Mouse (Mus musculus): ENCODE measurements around the gene Pard3. TPM values are rescaled to one million over a fixed set of nuclear protein-coding genes. Genes with fewer than 3 reads are reported as not detected.

The Pard3 gene
- polyA plus RNA-seq, 1 experiment: 32.0 TPM

- DNase-seq (ENCODE audit: low spot score): no peak
Observed at GRCm38 (mm10) chr8:127229325-127230232, 165.9 kb downstream of the Pard3 start.

DNA sequence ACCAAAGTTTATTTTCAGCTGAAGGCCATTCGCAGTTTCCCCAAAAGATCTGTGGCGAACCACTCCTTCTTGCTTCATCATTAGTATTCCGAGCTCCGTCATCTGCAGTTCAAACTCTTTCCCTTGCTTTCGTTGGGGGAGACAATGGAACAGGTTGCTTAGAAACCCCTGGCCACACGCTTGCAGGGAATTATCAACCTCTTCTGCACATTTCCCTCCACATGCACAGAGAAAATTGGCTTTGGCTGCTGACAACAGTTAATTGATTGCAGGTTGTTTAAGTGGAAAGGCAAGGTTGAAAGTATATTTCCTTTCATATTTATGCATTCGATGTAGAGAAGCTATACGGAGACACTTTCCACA is 166.5 kb downstream of the Pard3 start:
- DNase-seq (ENCODE audit: low spot score): no peak

GRCm38 (mm10) chr8:127243351-127243750 is 179.7 kb downstream of the Pard3 start:
- no peak for DNase-seq (ENCODE audit: low spot score)

- DNase-seq (ENCODE audit: low spot score): no peak
Observed at GRCm38 (mm10) chr8:127243841-127244240, 180.1 kb downstream of the Pard3 start.

DNA sequence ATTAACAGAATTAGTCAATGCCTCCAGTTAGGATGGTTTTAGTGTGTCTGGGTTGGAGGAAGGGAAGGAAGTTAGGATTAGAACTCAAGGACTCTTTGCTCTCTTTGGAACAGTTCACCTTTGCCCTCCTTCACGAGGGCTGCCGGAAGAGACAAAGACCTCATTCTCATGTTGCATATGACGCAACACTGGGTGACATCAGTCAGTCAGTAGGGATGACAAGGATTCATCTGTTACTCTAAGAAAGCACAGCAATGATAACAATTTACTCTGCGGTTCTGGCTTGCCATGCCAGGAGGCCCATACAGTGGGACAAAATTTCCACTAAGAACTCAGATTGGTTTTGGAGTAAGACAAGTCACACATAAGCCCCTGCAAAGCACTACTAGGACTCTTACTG is 187.1 kb downstream of the Pard3 start:
- DNase-seq (ENCODE audit: low spot score): no peak

GRCm38 (mm10) chr8:127251476-127251875 is 187.8 kb downstream of the Pard3 start:
- no peak for DNase-seq (ENCODE audit: low spot score)

DNA sequence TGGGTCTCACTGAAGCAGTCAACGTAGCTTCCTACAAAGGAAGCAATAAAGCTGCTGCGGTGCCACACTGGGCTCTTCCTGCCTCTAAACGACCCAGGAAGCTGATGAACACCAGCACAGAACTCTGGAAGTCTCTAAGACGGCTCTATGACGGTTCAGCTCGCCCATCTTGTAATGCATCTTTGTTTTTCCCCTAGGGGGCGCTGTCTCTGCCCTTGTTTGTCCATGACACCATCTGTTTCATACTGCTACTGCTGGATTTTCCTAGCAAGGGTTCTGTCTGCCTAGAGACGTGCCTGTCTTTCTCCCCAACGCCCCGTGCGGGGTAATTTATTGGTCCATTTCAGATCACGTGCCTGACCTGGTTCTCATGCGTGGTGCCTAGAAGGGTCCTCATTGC is 188.3 kb downstream of the Pard3 start:
- DNase-seq (ENCODE audit: low spot score): no peak

- no peak for DNase-seq (ENCODE audit: low spot score)
Observed at GRCm38 (mm10) chr8:127254625-127255024, 190.9 kb downstream of the Pard3 start.

DNA sequence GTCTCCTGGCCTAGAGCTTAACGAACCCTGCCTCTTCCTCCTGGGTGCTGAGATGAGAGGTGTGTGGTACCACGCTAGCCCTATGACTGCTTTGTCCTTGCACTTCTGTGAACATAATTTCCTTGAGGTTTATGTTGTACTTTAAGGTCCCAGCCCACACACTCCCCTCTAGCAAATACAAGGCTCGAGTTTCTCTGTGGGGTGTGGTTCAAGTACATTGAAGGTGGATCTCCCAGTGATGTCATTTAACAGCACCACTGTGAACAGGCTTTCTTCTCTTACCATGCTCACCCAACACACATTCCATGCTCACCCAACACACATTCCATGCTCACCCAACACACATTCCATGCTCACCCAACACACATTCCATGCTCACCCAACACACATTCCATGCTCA is 193.4 kb downstream of the Pard3 start:
- DNase-seq (ENCODE audit: low spot score): no peak

GRCm38 (mm10) chr8:127261051-127261450 is 197.4 kb downstream of the Pard3 start:
- no peak for DNase-seq (ENCODE audit: low spot score)

DNA sequence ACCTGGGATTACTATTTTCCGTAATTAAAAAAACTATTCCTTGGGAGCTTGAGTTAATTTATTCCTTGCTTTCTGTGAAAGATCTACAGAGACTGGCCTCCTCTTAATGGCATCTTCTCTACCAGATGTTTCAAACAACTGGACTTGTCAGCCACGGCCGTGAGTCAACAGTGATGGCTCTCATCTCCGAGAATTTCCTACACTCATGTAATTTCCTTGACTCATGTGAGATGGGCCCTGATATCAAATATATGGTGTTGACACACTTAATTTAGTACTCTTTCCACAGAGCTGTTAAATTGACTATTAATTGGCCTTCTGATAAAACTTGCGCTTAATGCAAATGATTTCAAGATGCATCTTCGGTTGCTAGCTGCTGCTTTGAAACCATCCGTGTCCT is 198.3 kb downstream of the Pard3 start:
- no peak for DNase-seq (ENCODE audit: low spot score)

DNA sequence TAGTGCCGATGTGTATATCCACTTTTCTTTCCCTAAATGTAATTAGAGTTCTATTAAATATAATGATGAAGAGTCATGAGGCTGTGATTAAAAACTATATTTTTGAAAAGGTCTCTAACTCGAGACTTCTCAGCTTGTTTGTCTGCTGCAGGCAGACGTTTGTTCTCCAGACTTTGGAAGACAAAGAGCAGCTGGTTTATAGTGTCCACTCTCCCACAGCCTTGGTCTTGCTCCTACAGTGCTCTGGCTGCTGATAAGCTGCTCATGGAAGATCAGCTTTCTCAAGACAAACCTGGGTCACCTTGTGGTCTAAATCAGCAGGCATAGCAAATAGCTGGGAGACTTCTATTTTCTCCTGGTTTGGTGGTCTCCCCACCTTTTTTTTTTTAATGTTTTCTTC is 198.7 kb downstream of the Pard3 start:
- no peak for DNase-seq (ENCODE audit: low spot score)

- no peak for DNase-seq (ENCODE audit: low spot score)
Observed at GRCm38 (mm10) chr8:127262926-127263325, 199.2 kb downstream of the Pard3 start.

- no peak for DNase-seq (ENCODE audit: low spot score)
Observed at GRCm38 (mm10) chr8:127263457-127263856, 199.8 kb downstream of the Pard3 start.

GRCm38 (mm10) chr8:127264691-127265470 is 201.2 kb downstream of the Pard3 start:
- DNase-seq (ENCODE audit: low spot score): no peak

- no peak for DNase-seq (ENCODE audit: low spot score)
Observed at GRCm38 (mm10) chr8:127266777-127267176, 203.1 kb downstream of the Pard3 start.

GRCm38 (mm10) chr8:127268239-127269024 is 204.7 kb downstream of the Pard3 start:
- DNase-seq (ENCODE audit: low spot score): no peak

DNA sequence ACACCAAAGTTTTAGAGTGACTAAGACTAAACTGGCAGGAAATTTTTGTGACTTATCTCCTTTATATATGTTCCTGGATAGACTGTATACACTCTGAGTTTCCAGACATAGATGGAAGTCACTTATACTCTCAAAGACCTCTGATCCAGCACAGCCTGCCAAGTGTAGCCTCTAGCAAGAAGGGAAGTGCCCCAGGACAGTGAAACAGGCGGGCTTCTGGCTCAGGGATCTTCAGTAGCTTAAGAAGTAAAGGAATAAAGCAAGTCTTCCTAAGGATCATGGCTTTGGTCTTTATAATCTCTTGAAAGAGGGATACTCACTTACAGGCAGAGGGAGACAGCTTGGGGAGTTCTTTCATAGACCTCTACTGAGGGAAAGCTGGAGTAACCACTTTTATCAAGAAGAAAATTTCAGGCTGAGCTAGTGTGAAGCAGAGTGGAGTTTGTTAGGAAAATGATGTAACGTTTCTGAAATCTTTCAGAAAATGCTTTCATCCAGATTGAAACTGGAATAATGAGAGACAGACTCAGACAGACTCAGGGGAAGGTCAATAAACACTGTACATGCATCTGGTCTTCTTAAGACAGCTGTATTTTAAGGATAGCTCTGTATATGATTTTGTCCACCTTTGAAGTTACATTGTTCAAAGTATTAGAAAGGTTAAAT is 205.5 kb downstream of the Pard3 start:
- no peak for DNase-seq (ENCODE audit: low spot score)

GRCm38 (mm10) chr8:127271186-127271585 is 207.5 kb downstream of the Pard3 start:
- no peak for DNase-seq (ENCODE audit: low spot score)

- no peak for DNase-seq (ENCODE audit: low spot score)
Observed at GRCm38 (mm10) chr8:127280299-127280974, 216.7 kb downstream of the Pard3 start.

DNA sequence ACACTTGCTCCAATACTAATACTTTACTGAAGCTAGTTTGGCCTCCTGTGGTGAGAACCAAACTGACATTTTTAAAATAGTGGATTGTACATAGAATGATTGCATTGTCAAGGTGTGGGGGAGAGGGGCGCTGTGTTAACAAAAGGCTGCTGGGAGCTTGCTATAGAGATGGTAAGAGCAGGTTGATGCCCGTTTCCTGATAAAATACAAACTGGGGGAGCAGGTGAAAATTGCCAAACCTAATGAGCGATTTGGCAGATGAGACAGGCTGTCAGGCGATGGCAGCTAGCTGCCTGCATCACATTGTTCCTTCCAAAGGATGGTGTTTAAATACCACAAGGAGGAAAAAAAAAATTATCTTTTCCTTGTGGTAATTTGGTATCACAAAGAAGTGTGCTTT is 217.3 kb downstream of the Pard3 start:
- no peak for DNase-seq (ENCODE audit: low spot score)
